Mouse (Mus musculus): Measurements from ENCODE around the gene Dennd2d.

Gene Dennd2d

GRCm38 (mm10) chr3:106482281-106483081, at the start of gene Dennd2d:
Gene Dennd2d, plus strand, starts transcription at chr3:106482405.
- peak; percentile 51 to 69 for DNase-seq (ENCODE audit: low spot score in 2 of 2)

DNA sequence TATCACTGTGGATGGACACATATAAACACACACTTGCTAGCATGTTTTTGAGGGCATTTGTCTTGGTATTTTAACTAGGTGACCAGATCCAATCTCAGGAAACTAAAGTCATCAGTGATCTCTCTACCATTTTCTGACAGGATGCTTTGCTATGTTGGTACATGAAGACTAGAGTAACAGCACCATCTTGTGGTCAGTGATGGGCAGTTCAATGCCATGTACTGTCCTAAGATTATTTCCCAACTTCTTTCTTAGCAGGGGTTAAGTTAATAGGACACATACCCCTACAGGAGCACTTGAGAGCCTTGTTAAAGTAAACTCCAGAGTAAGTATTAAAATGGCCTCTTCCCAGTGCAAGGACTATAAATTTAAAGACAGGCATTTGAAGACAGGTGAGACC, 33.6 kb upstream of the Dennd2d start:
- peak in 1 of 2 experiments; percentile 9 for DNase-seq (ENCODE audit: low spot score in 2 of 2)

GRCm38 (mm10) chr3:106448995-106449394, 33.2 kb upstream of the Dennd2d start:
- DNase-seq (ENCODE audit: low spot score in 2 of 2), result no peak

DNA sequence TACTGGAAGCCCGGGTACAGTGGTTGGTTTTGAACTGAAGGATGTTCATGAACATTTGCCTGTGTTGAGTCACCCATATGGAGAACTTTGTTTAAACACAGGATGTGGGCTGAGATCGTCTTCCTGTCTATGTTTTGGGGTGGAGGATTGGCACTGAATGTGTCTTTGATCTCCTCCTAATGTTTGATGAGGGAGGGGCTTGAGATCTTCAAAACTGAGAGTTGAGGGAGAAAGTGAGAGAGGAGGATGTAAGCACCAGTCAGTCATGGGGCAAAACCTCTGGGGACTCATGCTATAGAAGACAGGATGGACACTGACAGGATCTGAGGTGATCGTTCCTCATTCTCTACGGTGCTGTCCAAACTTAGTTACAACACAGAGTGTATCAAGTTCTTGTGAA, 32.6 kb upstream of the Dennd2d start:
- no peak for DNase-seq (ENCODE audit: low spot score in 2 of 2)

GRCm38 (mm10) chr3:106452616-106453015, 29.6 kb upstream of the Dennd2d start:
- DNase-seq (ENCODE audit: low spot score in 2 of 2), result no peak

GRCm38 (mm10) chr3:106457298-106457869, 24.8 kb upstream of the Dennd2d start:
- DNase-seq (ENCODE audit: low spot score in 2 of 2), result no peak

- DNase-seq (ENCODE audit: low spot score in 2 of 2), result no peak
Observed at GRCm38 (mm10) chr3:106462059-106462470, 20.1 kb upstream of the Dennd2d start.

GRCm38 (mm10) chr3:106462493-106462892, 19.7 kb upstream of the Dennd2d start:
- DNase-seq (ENCODE audit: low spot score in 2 of 2), result no peak

DNA sequence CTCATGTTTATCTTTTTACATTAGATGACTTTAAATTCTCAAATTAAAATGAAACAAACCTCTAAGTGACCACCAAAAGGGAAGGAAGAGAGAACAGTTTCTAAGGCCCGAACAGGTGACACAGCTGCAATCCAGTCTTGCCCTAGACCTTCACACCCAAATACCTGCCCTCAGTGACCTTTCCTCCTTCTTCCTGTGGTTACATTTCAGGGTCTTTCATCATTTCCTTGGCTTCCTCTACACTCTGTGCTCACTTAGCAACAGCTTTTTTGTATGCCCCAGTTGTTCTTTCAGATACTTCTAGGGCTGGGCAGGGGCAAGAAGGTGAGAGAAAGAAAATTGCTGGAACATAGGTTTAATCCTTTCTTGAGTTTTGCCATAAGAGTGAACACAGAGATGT, 17.5 kb upstream of the Dennd2d start:
- no peak for DNase-seq (ENCODE audit: low spot score in 2 of 2)

DNA sequence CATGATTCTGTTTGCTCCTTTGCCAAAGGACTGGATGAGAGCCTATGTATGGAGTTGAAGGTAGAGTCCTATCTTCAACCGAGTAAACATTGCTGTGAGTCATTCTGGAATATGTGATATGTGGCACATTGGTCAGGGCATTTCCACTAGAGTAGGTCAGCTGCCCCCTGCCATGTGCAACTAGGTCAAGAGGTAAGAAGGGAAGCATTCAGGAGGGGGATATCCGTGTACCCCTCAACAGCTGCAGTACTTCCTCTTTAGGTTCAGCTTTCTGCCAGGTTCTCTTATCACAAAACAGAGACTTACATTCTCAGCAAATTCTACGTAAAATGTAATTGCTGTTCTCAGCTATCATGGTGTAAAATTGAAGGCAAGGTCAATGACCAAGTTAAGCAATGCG, 8.0 kb upstream of the Dennd2d start:
- no peak for DNase-seq (ENCODE audit: low spot score in 2 of 2)

DNA sequence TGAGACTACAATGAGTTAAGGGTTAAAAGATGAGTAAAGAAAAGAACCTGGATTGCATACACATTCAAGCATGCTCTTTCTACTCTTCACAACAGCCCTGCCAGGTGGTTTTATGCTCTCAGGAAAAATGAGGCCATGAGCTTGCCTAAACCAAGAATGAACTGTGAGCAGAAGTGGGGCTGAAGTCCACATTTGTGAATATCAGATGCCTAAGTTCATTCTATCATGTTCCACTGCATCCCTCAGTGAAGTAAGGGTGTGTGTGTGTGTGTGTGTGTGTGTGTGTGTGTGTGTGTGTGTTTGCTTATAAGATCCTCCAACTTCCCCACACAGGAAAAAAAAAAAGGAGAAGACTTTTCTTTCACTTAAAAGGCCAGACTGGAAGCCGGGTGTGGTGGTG, 5.3 kb upstream of the Dennd2d start:
- DNase-seq (ENCODE audit: low spot score in 2 of 2), result no peak

DNA sequence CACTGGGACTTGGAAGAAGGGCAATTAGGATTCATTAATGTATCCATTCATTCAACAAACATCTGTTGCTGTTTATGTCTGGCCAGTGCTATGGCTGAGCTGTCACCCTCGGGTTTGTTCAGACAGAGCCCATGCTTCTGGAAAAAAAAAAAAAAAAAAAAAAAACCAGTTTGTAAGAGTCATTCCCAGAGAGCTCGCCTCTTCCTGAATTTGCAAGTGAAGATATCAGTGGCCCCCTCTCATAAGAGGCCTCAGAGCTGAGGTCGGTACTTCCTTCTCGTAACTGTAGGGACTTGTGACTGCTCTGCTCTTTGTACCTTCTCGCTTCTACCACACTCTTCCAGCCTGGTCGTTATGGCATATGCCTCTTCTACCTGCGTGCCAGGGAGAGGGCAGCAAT, 1.1 kb downstream of the Dennd2d start:
- DNase-seq (ENCODE audit: low spot score in 2 of 2), result no peak

DNA sequence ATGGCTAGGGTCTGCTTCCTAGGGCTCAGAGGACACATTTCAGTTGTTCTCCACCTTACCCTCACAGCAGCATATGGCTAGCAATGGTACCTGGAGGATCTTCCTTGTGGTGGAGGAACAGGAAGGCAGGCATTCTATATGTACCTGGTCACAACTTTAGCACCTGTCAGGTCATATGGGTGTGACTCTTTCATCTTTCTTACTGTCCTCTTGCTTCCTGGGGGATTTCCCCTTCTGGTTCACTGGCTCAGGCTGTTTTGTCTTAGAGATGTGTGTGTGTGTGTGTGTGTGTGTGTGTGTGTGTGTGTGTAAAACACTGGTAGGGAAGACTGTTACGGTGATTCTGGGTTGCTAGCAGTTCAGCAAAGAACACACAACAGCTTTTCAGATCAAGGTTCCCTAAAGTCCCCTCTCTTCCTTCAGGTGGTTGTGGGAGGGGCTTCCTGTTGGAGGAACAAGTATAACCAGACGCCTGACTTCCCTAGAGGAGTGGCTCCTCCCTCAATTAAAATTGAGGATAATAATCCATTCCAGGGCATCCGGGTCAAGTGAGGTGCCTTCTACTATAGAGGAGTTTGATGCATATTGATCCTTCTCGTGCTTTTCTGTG, 1.7 kb downstream of the Dennd2d start:
- DNase-seq (ENCODE audit: low spot score in 2 of 2), result no peak

DNA sequence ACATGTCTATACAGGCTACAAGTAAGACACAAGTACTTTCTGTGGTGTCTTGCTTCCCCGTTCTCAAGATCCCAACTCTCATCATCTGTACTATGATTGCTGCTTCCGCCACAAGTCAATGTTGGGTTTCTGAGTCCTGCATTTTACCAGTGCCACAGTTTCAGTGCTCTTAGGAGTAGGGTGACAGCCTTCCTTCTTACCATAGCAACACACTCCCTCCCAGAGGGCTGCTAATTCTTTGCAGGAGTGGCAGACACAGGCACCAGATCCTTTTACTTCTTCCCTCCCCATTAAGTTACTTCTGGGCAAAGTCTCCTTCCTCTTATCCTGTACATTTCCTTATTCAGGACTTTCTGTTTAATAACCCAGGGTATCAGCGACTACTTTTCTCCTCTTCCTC, 2.7 kb downstream of the Dennd2d start:
- no peak for DNase-seq (ENCODE audit: low spot score in 2 of 2)

DNA sequence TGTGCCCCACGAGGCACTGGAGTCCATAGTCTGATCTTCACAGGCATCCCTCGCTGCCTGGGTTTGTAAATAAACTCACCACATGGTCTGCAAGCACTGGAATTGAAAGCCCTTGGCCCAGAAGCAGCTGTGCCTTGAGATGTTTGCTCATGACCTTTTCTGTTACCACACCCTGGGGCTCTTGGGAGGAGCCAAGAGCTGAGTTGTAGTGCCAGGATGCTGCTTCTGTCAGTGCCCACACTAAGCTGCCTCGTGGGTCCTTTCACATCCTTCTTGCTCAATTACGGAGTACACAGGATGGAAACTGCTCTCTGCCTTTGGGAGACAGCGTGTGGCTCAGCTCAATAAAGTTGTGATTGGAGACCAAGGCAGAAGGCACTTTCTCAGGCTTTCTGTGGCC, 3.6 kb downstream of the Dennd2d start:
- DNase-seq (ENCODE audit: low spot score in 2 of 2), result no peak

DNA sequence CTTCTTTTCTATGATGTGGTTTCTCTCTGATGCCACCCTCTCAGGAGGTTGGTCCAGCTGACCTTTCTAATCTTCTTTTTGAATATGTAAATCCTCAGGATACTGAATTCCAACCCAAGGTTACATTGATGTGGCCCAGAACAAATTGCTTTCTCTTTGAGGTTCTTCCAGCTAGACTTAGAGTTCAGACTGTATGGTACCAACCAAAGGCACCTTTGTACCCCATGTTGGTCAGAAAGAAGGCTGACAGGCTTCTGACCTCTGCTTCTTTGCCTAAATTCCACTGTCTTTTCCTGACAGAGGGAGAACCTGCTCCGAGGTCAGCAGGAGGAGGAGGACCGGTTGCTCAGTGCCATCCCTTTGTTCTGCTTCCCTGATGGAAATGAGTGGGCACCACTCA, 5.3 kb downstream of the Dennd2d start:
- no peak for DNase-seq (ENCODE audit: low spot score in 2 of 2)

DNA sequence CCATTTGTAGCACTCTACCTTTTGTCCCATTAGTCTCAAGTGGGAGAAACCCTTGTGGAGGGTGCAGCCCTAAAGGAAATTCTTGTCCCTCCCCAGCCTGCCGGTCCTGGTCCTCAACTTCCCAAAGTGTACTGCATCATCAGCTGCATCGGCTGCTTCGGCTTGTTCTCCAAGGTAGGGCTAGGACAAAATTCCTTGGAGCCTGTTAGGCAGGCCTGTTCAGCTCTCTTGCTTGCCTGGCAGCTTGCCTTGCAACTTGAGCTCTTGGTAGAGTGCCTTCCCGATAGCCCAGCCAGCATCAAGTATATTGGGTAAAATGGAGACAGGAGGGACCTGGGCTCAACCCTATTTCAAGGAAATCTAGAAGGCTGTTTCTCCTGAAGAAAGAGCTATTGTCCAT, 8.0 kb downstream of the Dennd2d start:
- DNase-seq (ENCODE audit: low spot score in 2 of 2), result no peak

DNA sequence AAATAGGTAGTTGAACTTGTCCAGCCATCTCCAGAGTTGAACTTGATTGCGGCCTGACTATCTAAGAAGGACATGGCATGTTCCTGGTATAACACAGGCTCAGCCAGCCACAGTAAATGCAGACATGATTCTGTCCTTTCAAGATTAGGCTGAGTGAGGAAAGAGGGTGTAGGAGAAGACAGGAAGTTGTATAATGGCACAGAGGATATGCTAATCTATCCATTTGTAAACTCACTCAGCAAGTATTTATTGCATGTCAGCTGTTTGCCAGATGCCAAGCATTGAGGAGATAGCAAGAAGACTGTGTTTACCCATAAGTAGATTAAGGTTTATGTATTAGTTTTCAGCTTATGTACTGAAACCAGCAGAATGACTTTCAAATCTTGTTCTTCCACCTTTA, 10.5 kb downstream of the Dennd2d start:
- DNase-seq (ENCODE audit: low spot score in 2 of 2), result no peak

- no peak for DNase-seq (ENCODE audit: low spot score in 2 of 2)
Observed at GRCm38 (mm10) chr3:106493202-106493601, 11.0 kb downstream of the Dennd2d start.

- DNase-seq (ENCODE audit: low spot score in 2 of 2), result no peak
Observed at GRCm38 (mm10) chr3:106493882-106494281, 11.7 kb downstream of the Dennd2d start.

DNA sequence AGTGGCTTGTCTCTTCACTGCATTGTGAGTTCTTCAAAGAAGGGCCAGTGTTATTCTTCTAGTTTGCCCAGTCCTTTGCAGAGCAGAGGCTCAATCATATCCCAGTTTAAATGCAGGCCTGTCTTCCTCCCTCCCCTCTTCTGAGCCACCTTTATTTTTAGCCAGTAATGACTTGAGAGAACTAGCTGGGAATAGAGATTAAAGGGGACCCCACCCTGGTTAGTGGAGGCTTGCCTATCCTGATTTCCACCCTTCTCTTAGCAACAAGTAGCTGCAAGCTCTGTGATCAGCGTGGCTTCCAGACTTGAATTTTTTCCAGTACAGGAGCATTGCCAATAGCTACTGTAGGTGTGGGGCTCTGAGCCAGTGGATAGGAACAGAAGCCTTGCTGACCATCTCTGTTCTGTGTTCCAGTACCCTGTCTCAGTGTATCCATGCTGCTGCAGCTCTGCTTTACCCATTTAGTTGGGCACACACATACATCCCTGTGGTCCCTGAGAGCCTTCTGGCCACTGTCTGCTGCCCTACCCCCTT, 12.3 kb downstream of the Dennd2d start:
- no peak for DNase-seq (ENCODE audit: low spot score in 2 of 2)

- DNase-seq (ENCODE audit: low spot score in 2 of 2), result no peak
Observed at GRCm38 (mm10) chr3:106495346-106496044, 13.3 kb downstream of the Dennd2d start.

Measured in spleen, postnatal 14 days (tissue).